Mouse (Mus musculus) natural killer cell, adult 2 months (primary cell): ENCODE measurements around the gene Cfap300.

Experiments
- DNase-seq, 2 experiments: peaks; one replicate each; pipeline ENCODE4 v3.0.0; 2022; ENCODE audit warnings: low spot score in 2 of 2

The Cfap300 gene

DNA sequence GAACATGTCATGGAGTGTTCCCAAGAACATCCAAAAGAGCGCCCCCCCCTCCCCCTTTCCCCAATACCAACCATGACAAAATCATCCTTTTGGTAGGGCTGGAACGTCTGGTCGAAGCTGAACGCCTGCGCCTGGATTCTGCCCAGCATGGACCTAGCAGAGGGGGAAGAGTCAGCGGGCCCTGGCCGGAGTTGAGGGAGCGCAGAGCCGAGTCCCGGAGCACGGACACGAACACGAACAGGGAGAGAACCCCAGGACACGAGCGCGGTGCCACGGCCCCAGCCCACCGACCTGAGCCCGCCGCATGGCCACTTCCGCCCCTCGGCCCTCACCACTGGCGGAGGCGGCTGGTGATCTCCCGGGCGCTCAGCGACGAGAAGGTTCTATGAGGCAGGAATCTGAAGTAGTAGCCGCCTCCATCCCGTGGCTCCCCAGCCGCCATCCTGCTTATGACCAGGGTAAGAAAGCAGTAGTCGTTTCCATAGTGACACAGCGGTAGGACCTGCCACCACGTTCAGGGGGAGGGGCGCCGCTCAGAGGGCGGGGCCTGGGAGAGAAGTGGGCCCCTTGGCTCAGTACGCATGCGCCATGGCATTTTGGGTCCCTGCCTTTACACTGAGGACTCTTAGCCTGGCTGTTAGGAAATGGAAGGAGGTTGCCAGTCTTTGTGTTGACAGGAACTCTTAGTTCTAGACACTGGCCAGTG lies at the start of gene Cfap300:
Gene Cfap300, minus strand, starts transcription at position 486 of the 706 bp plus-strand sequence.
- peak; percentile 82 to 83 for DNase-seq

DNA sequence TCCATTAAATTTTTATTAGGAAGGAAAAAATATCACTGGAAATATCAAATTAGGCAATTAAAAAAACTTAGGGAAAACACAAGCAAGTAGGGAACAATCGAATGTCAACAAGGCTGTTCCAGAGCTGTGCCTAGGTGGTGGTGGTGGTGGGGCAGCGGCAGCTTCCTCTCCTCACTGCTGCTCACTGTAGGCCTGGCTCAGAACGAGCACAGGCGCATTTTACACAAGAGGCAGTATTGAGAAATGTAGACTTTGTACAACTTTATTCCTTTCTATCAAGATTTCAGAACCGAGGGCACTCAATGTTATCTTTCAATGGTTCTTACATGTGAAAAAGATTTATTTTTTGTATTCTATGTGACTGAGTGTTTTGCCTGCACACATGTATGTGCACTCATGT lies 36.3 kb upstream of the Cfap300 start:
- no peak for DNase-seq

DNA sequence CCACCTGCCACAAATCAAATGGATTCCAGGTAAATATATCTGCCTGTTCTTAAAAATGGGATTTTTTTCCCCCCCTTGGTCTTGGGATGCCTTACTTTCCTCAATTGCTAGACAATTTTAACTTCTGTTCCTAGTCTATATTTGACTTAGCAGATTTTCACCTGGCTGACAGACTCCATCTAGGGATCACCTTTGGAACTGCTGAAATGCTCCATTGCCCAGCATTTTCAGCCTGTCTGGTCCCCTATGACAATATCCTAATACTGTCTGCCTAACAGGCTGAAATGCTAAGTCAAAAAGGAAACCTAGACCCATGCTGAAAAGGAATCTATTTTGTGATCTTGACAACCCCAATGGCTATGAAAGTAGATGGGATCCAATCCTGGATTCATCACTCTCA lies 31.7 kb upstream of the Cfap300 start:
- DNase-seq = no peak

DNA sequence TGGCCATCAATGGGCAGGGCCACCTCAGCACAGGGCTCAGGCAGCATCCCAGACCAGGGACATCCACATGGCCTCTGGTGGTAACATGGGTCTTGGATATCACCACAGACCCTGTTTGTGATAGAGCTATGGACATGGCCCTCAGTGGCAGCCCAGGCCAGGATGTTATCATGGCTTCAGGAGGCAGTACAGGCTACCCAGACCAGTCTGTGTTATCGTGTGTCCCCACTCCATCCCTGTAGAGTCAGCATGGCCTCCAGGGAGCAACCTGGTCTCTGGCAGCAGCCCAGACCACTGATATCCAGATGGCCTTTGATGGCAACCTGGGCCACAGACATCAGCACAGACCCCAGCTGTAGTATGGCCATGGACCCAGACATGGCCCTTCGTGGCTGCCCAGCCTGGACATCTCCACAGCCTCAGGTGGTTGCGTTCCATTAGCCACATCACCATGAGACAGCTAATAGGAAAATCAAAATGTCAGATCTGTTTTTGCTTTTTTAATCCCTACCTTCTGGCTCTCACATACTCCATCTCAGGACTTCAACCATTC lies 30.7 kb upstream of the Cfap300 start:
- no peak for DNase-seq

DNA sequence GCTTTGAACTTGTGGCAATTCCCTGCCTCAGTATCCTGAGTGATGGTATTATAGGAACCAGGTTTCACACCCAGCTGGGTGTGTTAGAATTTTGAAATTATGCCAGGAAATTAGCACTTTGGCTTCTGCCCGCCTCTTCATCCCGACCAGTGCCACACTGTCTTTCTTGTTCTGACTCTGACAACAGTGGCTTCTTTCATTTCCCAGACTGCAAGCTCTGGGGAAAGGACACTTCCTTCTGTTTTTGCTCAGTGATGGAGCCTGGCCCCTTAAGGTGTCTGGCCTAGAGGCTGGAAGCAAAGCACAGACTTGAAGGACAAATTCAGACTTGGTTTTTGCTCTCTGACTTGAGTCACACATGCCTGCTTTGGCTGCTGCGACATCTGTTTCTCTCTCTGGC lies 17.0 kb upstream of the Cfap300 start:
- no peak for DNase-seq

DNA sequence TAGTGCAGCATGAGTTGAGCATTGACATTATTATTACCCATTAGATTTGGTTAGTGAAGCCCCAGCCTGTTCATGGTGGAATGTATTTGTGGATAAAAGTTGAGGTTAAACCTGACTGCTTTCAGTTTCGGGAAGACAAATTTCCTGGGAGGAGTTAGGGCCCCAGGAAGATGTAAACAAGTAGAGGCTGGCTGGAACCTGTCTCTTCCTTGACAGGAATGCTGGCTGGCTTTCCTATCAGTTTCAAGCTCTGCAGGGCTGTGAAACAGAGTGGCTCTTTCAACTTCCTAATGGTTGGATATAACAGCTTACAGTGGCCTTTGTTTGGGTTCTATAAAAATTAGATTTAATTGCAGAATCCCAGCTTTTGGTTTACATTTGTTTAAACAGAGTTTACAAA lies 12.2 kb upstream of the Cfap300 start:
- no peak for DNase-seq

DNA sequence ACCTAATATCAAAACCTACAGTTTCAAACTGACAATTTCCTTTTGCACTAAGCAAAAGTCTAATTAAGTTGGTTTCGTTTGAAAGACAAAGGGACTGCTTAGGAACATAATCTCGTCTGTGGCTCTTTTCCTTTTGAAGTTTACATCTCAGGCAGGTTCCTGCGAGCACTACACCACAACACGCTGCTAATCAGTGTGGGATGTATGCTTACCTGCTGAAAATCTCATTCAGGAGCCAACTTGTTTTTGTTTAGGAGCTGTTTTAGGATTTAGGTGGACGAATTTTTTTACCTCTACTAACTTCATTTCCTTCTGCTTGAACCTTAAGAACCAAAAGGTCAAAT lies 393 bp upstream of the Cfap300 start:
- DNase-seq = no peak

DNA sequence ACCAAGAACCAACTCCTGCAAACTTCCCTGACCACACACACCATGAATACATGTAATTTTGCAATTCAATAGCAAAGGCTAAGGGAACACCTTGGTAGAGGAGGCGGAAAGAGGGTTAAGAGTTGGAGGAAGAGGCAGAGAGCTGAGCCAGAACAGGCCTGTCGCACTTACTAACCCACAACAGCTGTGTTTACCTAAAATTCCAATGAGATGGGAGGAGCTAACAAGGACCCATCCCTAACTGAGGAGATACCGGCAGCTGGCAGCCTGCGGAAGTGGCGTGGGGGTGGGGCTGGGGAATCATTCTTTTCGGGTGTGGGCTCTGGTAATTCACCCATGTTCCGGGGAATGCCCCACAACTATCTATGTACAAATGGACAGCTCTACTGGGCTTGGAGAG lies 7.1 kb downstream of the Cfap300 start:
- no peak for DNase-seq

DNA sequence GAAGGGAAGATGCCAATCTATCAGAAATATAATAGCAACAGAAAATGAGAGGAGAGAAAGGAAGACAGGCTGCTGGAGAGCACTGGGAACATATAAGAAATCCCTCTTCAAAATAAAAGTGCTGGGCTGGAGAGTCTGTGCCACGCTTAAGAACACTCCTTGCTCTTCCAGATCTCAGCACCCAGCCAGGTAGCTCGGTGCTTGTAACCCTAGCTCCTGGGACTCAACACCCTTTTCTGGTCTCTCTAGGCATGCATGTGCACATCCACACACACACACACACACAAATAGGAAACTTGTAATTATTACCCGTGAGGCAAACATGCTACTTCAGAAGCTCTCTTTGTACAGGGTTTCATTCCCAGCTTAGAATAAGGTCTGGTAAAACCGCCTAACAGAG lies 7.5 kb downstream of the Cfap300 start:
- DNase-seq = no peak

DNA sequence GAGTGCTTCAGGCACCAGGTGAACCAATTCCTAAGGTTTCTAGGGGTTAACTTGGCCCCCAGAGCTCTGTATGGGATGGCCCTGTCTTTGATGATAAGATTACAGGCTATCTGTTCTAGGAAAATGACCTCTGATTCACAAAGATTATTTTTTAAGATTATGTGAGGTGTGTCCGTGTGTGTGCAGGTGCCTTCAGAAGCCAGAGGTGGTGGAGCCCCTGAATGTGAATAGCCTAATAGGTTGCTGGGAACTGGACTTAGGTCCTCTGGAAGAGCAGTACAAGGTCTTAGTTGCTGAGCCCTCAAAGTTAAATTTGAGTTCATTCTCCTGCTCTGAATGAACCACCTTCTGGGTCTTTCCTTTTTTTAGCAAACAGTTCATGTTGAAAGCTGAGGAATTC lies 8.5 kb downstream of the Cfap300 start:
- no peak for DNase-seq

DNA sequence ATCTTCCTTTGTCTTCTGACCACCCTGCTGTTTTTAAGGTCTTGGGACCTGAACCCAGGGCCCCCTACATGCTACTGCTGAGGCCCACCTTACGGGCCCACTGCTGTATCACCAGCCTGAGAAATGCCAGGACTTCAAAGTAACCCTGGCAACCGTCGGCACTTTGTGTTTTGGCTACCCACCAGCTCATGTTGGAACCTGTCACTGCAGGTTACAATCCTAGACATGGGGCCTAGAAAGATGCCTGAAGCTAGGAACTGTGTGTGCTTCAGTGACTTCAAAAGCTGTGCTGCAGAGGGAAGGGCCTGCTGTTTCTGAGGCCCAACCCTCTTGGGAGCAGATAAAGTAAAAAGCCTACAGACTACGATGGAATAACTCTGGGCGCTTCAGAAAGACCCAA lies 9.8 kb downstream of the Cfap300 start:
- DNase-seq = no peak

DNA sequence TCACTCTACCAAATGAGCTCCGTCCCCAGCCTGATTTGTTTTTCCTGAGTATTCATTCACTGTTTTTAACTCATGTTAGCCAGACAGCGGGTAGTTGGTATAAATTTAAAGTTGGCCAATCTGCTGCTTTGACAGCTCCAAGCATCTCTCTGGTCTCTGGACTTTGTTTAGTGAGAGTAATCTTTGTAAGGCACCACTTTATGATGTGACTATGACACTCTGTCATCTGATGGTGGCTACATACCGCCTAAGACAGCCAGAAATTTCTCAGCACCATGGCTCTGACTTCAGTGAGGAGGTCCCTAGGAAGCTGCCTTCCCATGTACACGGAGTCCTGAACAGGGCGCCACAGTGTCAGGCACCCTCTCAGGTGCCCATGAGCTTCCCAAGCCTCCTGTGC lies 24.0 kb downstream of the Cfap300 start:
- no peak for DNase-seq

DNA sequence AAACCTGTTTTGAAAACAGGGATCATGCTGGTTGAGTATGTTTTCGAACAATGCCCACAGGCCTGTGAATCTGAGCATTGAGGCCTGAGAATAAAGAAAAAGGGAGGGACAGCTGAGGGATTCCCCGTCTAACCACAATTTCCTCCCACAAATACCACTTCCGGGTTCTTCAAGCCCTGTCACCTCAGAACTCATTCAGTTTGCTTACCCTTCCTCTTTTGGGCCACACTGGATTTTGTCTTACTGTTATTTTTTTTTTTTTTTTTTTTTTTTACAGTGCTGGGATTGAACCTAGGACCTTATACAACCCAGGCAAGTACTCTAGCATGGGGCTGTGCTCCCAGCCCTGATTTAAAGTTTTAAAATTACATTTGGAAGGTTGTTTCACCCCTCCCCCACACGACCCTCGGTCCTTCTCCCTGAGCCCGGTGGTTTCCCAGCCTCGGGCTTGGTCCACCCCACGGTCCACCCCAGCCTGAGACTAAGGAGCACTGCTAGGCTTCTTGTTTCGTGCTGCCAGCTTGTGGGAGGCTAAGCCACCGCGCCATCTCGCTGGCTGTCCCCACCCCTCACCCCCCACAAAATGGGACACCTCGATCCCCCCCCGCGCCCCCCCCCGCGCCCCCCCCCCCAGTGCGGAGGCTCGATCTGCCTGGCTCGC lies 25.2 kb downstream of the Cfap300 start:
- DNase-seq = peak; percentile 86 to 87

DNA sequence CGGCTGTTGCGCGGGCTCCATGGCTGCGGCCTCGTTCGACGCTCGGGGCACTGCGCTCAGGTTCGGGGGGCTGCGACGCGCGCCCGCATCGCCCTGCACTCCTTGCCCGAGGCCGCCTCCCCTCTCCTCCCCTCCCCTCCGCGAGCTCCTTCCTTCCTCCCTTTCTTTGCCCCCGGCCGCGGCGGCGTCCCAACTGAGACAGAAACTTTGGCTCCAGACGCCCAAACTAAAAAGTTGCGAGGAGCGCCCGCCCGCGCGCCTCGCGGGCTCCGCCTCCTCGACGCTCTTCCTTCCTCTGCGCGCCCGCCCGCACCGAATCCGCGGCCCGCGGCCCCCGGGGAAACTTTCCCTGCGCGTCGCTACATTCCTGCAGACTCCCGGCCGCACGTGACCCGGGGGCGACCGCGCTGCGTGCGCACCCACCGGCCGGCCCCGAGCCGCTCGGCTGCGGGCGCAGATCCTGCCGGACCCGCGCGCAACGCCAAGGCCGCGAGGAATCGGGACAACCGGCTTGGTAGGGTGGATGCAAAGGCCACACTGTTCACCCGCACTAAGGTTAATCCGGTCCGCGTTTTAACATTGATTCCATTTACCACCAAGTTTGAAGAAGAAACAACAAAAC lies 38.1 kb downstream of the Cfap300 start, which contains the start of gene Yap1:
Gene Yap1, minus strand, starts transcription at position 227 of the 622 bp plus-strand sequence.
- no peak for DNase-seq

DNA sequence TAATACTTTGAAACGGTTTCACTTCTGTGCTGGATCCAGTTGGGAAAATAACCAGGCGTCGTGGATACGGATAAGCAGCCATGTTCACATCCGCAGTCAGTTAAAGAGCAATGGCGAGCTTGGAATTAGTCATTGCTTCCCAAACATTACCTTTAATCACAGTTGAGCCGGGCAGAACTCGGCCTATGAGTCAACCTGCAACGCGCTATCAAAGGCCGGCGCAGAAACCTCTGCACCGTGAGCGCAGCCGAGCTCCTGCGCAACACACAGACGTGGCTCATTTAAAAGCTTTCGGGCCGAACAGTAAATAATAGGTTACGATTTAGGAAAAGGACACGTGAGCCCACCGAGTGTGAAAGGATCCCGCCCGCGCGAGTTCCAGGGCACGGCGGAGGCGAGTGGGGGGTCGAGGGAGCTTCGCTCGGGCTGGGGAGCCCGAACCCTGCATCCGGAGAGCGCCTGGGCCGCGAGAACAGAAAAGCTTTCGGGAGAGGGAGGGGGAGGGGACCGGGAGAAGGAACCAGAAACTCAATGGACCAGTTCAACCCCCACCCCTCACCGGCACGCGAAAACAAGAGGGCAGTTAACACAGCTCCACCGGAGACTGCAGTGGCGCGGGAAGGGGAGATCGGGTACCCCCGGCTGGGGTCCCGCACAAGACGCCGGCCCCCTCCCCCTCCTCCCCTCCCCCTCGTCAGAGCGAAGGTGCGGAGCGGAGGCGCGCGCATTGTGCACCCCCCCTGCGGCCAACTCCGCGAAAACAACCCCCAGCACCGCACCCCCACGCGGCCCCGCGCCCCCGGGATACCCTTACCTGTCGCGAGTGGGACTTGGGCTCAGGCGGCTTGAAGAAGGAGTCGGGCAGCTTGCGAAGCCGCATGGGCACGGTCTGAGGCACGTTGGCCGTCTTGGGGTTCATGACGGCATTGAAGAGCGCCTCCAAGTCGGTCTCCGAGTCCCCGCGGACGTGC lies 39.0 kb downstream of the Cfap300 start:
- no peak for DNase-seq

DNA sequence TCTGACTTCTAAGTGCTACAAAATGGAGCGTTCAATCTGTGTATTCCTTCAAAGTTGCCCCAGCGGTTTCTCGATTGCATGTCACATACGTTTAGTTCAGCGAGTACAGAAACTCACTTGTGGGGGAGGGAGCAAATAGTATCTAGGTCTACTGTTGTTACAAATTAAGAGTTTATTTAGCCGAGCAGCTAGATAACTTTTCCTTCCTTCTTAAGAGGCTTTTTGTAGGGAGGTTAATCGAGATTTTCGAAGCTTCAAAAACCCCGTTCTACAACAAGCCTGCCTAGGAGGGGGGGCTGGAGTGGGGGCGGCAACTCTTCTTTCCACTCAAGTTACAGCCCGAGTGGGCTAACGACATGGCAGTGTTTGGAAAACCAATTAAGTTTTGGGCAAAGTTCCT lies 39.8 kb downstream of the Cfap300 start:
- DNase-seq = no peak

DNA sequence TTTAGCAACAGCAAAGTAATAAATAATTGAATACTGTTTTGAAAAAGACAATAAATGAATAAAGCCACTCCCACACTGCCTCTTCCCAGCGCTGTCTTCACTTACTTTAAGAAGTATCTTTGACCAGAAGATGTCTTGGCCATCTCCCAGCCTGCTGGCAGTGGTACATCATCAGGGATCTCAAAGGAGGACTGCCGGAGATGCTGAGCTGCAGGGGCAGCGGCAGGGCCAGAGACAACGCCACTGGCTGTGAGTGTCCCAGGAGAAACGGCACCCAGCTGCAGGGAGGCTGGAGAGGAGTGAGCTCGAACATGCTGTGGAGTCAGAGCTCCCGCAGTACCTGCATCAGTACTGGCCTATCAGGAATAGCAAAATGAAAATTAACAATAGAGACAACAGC lies 41.3 kb downstream of the Cfap300 start:
- DNase-seq = no peak

DNA sequence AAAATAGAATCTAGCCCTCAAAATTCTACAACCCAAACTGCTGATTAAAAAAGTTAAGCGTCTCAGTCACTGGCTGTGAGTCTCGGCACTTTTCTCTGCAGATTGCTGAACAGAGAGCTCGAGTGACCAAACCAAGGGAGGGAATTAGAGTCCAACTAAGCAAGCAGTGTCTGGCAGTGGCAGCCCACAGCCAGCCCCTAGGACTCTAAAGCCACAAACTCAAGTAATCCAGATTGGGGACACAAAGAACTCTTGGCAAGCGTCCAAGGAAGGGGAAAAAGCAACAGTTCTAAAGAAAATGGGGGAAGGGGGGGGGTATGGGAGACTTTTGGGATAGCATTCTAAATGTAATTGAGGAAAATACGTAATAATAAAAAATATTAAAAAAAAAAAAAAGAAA lies 48.3 kb downstream of the Cfap300 start:
- no peak for DNase-seq

DNA sequence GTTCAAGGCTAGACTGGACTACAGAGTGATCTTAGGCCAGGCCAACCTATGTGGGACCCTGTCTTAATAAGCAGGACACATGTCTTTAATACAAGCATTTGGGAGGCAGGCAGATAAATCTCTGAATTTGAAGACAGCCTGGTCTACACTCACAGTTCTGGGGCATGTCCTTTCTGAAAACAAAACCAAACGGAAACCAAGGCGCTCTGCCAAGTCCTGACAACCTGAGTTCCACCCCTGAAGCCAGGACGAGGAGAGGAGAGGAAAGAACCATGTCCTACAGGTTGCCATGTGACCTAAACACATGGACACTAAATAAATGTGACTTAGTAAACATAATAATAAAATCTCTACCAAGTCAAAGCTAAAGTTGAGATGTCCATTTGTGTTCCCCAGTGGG lies 50.0 kb downstream of the Cfap300 start:
- DNase-seq = no peak

DNA sequence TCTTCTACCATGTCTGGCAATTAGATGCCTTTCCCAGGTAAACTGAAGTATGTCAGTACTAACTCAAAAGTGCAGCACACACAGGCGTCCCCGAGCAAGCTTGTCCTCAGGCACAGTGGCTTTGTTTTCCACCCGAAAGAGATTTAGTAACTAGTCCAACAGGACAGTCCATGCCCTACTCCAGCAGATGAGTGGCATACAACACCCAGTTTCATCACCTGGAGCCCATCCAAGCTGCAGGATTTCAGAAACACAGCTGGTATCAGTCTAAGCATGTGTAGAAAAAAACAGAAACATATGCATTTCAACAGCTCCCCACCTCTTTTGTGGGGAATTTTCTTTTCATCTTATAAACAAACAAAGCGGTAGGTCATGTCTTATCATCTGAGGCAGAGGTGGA lies 51.7 kb downstream of the Cfap300 start:
- DNase-seq = no peak

DNA sequence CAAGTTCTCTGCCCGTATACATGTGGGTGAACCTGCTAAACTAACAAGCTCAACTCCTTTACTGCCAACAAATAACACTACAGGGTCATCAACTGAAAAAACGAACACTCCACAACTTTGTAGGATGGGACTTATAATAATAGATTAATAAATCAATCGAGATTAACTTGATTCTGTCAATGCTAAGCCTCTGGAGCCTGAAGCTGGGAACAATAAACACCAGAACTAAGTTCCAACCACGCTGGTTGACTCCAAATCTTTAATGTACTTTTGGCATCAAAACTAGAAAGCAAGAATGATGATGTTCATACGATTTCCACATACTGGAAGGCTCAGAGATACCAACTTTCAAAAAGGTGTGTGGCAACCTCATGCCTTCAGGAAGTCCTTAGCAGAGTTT lies 55.5 kb downstream of the Cfap300 start:
- no peak for DNase-seq

DNA sequence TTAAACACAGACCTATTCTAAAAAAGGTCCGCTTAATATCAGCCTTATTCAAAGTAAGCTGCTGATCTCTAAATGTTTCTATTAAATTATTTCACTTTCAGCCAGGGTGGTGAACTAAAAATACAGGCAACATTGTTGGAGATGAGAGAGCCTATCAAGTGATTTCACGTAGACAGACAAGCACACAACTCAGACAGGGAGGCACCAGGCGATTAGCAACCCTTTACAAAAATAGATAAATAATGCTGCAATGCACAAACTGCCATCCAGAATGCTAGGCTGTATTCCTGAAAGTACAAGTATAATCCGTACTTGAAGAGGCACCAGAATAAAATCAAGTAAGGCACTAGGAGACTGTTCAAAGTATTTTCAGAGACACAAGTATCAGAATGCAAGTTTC lies 58.3 kb downstream of the Cfap300 start:
- DNase-seq = no peak
